Mouse (Mus musculus) intestine, postnatal 0 days (tissue): Measurements from ENCODE around the gene Scube3. TPM values are rescaled to one million over a fixed set of nuclear protein-coding genes. Genes with fewer than 3 reads are reported as not detected.
A peak's percentile ranks its signal among the peaks of the same experiment; 100 is the strongest.

Experiments
- ATAC-seq: fragments of 200-750 bp; cut with Nextera tagmentation; 2 replicates; pipeline ENCODE4 v1.8.0; 2017; ENCODE audit warnings: mild to moderate bottlenecking, moderate TSS enrichment, moderate library complexity
- H3K27ac ChIP-seq: fragments of 300-500 bp; sonication (generic); 2 replicates; pipeline ENCODE4 v1.5.1; 2014; ENCODE audit warnings: mild to moderate bottlenecking, low read depth, low read length, moderate library complexity
- H3K27me3 ChIP-seq: fragments of 300-500 bp; sonication (generic); replicated peaks from 2 replicates; pipeline ENCODE4 v1.6.1; 2014; ENCODE audit warnings: low read length, mixed read lengths; ENCODE audit not compliant: control insufficient read depth, insufficient read depth
- H3K36me3 ChIP-seq: fragments of 300-500 bp; sonication (generic); 2 replicates; pipeline ENCODE4 v1.6.1; 2014; ENCODE audit warnings: mild to moderate bottlenecking, moderate library complexity; ENCODE audit not compliant: control insufficient read depth, insufficient read depth
- H3K4me1 ChIP-seq: fragments of 300-500 bp; sonication (generic); replicated peaks from 2 replicates; pipeline ENCODE4 v1.6.1; 2014; ENCODE audit warnings: antibody characterized with exemption, low read length, mixed read lengths; ENCODE audit not compliant: control insufficient read depth, insufficient read depth
- H3K4me2 ChIP-seq: fragments of 300-500 bp; sonication (generic); replicated peaks from 2 replicates; pipeline ENCODE4 v1.6.1; 2014; ENCODE audit warnings: low read depth, mild to moderate bottlenecking, moderate library complexity
- H3K4me3 ChIP-seq: fragments of 300-500 bp; sonication (generic); 2 replicates; pipeline ENCODE4 v1.5.1; 2014; ENCODE audit warnings: low read depth, low read length
- H3K9ac ChIP-seq: fragments of 300-500 bp; sonication (generic); 2 replicates; pipeline ENCODE4 v1.6.1; 2014; ENCODE audit warnings: mild to moderate bottlenecking, low read depth, low read length
- H3K9me3 ChIP-seq: fragments of 300-500 bp; sonication (generic); 2 replicates; pipeline ENCODE4 v1.6.1; 2016; ENCODE audit warnings: mixed run types; ENCODE audit not compliant: control insufficient read depth
- CTCF ChIP-seq: sonication (generic); IDR thresholded peaks from 2 replicates; pipeline ENCODE4 v1.5.1; 2016; ENCODE audit warnings: low read depth, mild to moderate bottlenecking, control low read depth, antibody characterized with exemption, moderate library complexity
- WGBS: fragments of 180-500 bp; shearing (Covaris S2); extraction: QIAGEN DNeasy Blood & Tissue Kit; methylation state at CpG from one replicate; pipeline ENCODE4 v1.1.7; 2014; 5-methylcytosine and 5-hydroxymethylcytosine counted together
- polyA plus RNA-seq: library from polyadenylated mRNA; unstranded; fragments of >200 nt; fragmentation: Nextera tagmentation; extraction: Ambion mirVana; gene quantifications from 2 replicates; pipeline ENCODE4 v1.2.1, GENCODE M21; 2015

Gene Scube3
- polyA plus RNA-seq, 1 experiment from 2014 or later, result 0.57 TPM

DNA sequence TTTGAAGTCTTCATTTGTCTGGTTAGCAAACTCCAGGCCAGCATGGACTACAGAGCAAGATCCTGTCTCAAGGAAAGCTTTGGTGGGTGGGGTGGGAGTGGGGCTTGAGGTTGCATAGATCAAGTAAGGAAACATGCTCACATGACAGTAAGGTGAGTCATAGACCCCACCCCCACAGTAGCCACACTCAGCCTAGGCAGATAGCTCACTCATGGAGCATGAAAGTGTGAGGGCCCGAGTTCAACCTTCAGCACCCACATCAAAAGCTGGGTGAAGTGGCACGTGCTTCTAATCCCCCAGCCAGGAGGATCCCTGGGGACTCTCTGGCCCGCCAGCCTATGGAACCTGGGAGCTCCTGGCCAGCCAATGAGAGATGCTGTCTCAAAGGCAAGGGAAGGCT is 51.6 kb downstream of the Scube3 start:
- Histone ChIP-seq H3K9ac (no peak overlapping the region), H3K4me2 (no peak overlapping the region), H3K4me1 (no peaks in the 10 kb centered on the region), H3K9me3 (no peaks in the 10 kb centered on the region), H3K27ac (no peak overlapping the region), H3K27me3 (no peaks in the 10 kb centered on the region), H3K36me3 (peaks cover 56% of the 10 kb centered on the region), H3K4me3 (no peak overlapping the region)
- ATAC-seq, result no peak
- 84% methylated on average over 3 of the region's 3 CpGs for WGBS
- no peak for TF ChIP-seq CTCF

GRCm38 (mm10) chr17:28195033-28195432 is 53.1 kb downstream of the Scube3 start:
- peaks cover 56% of the 10 kb centered on the region for H3K36me3 ChIP-seq
- TF ChIP-seq CTCF, result no peak
- H3K4me2 ChIP-seq, result no peak overlapping the region
- no peaks in the 10 kb centered on the region for H3K4me1 ChIP-seq
- H3K4me3 ChIP-seq, result no peak overlapping the region
- H3K9ac ChIP-seq, result no peak overlapping the region
- 93% methylated on average over 10 of the region's 10 CpGs for WGBS
- H3K27me3 ChIP-seq, result no peaks in the 10 kb centered on the region
- H3K27ac ChIP-seq, result no peak overlapping the region
- H3K9me3 ChIP-seq, result no peaks in the 10 kb centered on the region
- ATAC-seq, result no peak

GRCm38 (mm10) chr17:28197646-28198045 is 55.7 kb downstream of the Scube3 start:
- Histone ChIP-seq H3K36me3 (peaks cover 67% of the 10 kb centered on the region), H3K4me2 (no peak overlapping the region), H3K27ac (no peak overlapping the region), H3K9me3 (no peaks in the 10 kb centered on the region), H3K27me3 (no peaks in the 10 kb centered on the region), H3K4me3 (no peak overlapping the region), H3K9ac (no peak overlapping the region), H3K4me1 (no peaks in the 10 kb centered on the region)
- ATAC-seq, result no peak
- 82% methylated on average over 18 of the region's 18 CpGs for WGBS
- no peak for TF ChIP-seq CTCF

DNA sequence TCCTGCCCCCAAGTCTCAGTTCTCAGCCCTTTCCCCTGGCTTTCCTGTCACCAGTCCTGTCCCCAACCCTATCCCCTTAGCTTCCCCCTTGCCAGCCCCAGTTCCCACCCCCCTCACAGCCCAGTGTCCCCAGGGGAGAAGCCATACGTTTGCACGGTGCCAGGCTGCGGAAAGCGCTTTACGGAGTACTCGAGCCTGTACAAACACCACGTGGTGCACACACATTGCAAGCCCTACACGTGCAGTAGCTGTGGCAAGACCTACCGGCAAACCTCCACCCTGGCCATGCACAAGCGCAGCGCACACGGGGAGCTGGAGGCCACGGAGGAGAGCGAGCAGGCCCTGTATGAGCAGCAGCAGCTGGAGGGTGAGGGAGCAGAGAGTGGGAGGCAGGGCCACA is 60.0 kb downstream of the Scube3 start:
- WGBS, result 77% methylated on average over 14 of the region's 14 CpGs
- H3K27ac ChIP-seq, result no peak overlapping the region
- H3K4me1 ChIP-seq, result no peaks in the 10 kb centered on the region
- no peak overlapping the region for H3K4me2 ChIP-seq
- H3K36me3 ChIP-seq, result peaks cover 49% of the 10 kb centered on the region
- no peaks in the 10 kb centered on the region for H3K27me3 ChIP-seq
- H3K9me3 ChIP-seq, result no peaks in the 10 kb centered on the region
- no peak for TF ChIP-seq CTCF
- no peak overlapping the region for H3K9ac ChIP-seq
- no peak for ATAC-seq
- no peak overlapping the region for H3K4me3 ChIP-seq

GRCm38 (mm10) chr17:28204052-28204720 is 62.2 kb downstream of the Scube3 start:
- Histone ChIP-seq H3K9me3 (no peaks in the 10 kb centered on the region), H3K4me3 (no peak overlapping the region), H3K4me1 (no peaks in the 10 kb centered on the region), H3K27ac (no peak overlapping the region), H3K36me3 (peaks cover 38% of the 10 kb centered on the region), H3K4me2 (no peak overlapping the region), H3K27me3 (no peaks in the 10 kb centered on the region), H3K9ac (no peak overlapping the region)
- no peak for ATAC-seq
- TF ChIP-seq CTCF, result peak; percentile 95
- 39% methylated on average over 14 of the region's 14 CpGs for WGBS

DNA sequence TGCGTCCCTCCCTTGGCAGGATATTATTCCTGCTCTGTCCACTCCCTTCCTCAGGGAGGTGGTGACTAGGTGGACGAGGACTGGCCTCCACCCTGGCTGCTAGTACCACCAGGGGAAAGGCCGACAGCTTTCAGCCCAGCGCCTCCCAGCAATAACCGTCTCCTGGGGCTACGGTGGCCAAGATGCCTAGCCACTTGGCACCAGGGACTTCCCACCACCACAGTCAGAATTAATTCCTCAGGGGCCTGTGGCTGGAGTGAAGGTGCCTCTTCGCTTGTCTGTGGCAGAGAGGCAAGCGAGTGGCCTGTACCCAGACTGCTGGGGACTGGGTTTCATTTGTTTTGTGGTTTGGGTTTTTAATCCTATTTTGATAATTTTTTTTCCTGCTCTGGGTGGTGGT is 63.5 kb downstream of the Scube3 start:
- no peak for TF ChIP-seq CTCF
- no peak overlapping the region for H3K4me3 ChIP-seq

GRCm38 (mm10) chr17:28207092-28207491 is 65.2 kb downstream of the Scube3 start:
- WGBS, result 68% methylated on average over 8 of the region's 8 CpGs
- TF ChIP-seq CTCF, result no peak
- H3K27me3 ChIP-seq, result no peaks in the 10 kb centered on the region
- no peak overlapping the region for H3K4me2 ChIP-seq
- no peaks in the 10 kb centered on the region for H3K4me1 ChIP-seq
- H3K36me3 ChIP-seq, result peaks cover 14% of the 10 kb centered on the region
- H3K27ac ChIP-seq, result no peak overlapping the region
- no peak for ATAC-seq
- H3K4me3 ChIP-seq, result no peak overlapping the region
- H3K9ac ChIP-seq, result peak overlapping the region; percentile 48; the same call in 1 of the 2 replicates
- no peaks in the 10 kb centered on the region for H3K9me3 ChIP-seq

More for the DNA sequence above, 63.5 kb downstream of the Scube3 start:
- Histone ChIP-seq H3K9me3 (no peaks in the 10 kb centered on the region), H3K4me1 (no peaks in the 10 kb centered on the region), H3K9ac (no peak overlapping the region), H3K27me3 (no peaks in the 10 kb centered on the region), H3K27ac (no peak overlapping the region), H3K36me3 (peaks cover 30% of the 10 kb centered on the region), H3K4me2 (no peak overlapping the region)
- no peak for ATAC-seq
- 94% methylated on average over 8 of the region's 8 CpGs for WGBS
